Mouse (Mus musculus) midbrain, embryonic 12.5 days (tissue): ENCODE measurements around the gene Dnajc5g. TPM values are rescaled to one million over a fixed set of nuclear protein-coding genes. Genes with fewer than 3 reads are reported as not detected.

Experiments used
- polyA plus RNA-seq: library from polyadenylated mRNA; unstranded; fragments of >200 nt; fragmentation: Nextera tagmentation; extraction: Ambion mirVana; gene quantifications from 2 replicates; pipeline ENCODE4 v1.2.1, GENCODE M21; 2016

Dnajc5g gene
- polyA plus RNA-seq, 1 experiment from 2014 or later, result not detected

Other genes starting within 250 kb of the Dnajc5g start
- 58.4 and 65.5 TPM in 2 replicates for gene Tmem214, start 238.3 kb upstream of the Dnajc5g start, polyA plus RNA-seq
- gene Agbl5, start 217.6 kb upstream of the Dnajc5g start, polyA plus RNA-seq, result 30.6 and 32.1 TPM in 2 replicates
- gene Ost4, start 198.5 kb upstream of the Dnajc5g start, polyA plus RNA-seq, result 298 and 304 TPM in 2 replicates
- gene Emilin1, start 192.9 kb upstream of the Dnajc5g start, polyA plus RNA-seq, result 49.8 and 79.9 TPM in 2 replicates
- 5.6 TPM in 2 replicates for gene Khk, start 184.9 kb upstream of the Dnajc5g start, polyA plus RNA-seq
- gene Cgref1, start 160.7 kb upstream of the Dnajc5g start, polyA plus RNA-seq, result 7.8 and 9.0 TPM in 2 replicates
- 121 and 131 TPM in 2 replicates for gene Preb, start 145.9 kb upstream of the Dnajc5g start, polyA plus RNA-seq
- gene Tcf23, start 137.6 kb upstream of the Dnajc5g start, polyA plus RNA-seq, result not detected in 2 replicates
- gene Atraid, start 58.0 kb upstream of the Dnajc5g start, polyA plus RNA-seq, result 117 and 120 TPM in 2 replicates
- gene Slc5a6, start 57.4 kb upstream of the Dnajc5g start, polyA plus RNA-seq, result 11.7 and 12.9 TPM in 2 replicates
- 39.2 and 39.7 TPM in 2 replicates for gene Cad, start 51.5 kb upstream of the Dnajc5g start, polyA plus RNA-seq
- gene Slc30a3, start 2.0 kb downstream of the Dnajc5g start, polyA plus RNA-seq, result 10.7 and 11.2 TPM in 2 replicates
- gene Trim54, start 10.4 kb downstream of the Dnajc5g start, polyA plus RNA-seq, result not detected in 2 replicates
- gene Ucn, start 32.5 kb downstream of the Dnajc5g start, polyA plus RNA-seq, result not detected in 2 replicates
- 53.1 and 56.8 TPM in 2 replicates for gene Mpv17, start 48.0 kb downstream of the Dnajc5g start, polyA plus RNA-seq
- gene Gm29609, start 73.6 kb downstream of the Dnajc5g start, polyA plus RNA-seq, result 1.3 and 3.6 TPM in 2 replicates
- 97.3 and 97.6 TPM in 2 replicates for gene Gtf3c2, start 73.9 kb downstream of the Dnajc5g start, polyA plus RNA-seq
- gene Snx17, start 86.9 kb downstream of the Dnajc5g start, polyA plus RNA-seq, result 141 and 153 TPM in 2 replicates
- 65.6 and 68.0 TPM in 2 replicates for gene Eif2b4, start 87.1 kb downstream of the Dnajc5g start, polyA plus RNA-seq
- 22.0 and 25.2 TPM in 2 replicates for gene Zfp513, start 96.0 kb downstream of the Dnajc5g start, polyA plus RNA-seq
- 163 and 167 TPM in 2 replicates for gene Ppm1g, start 114.4 kb downstream of the Dnajc5g start, polyA plus RNA-seq
- 144 and 151 TPM in 2 replicates for gene Nrbp1, start 134.6 kb downstream of the Dnajc5g start, polyA plus RNA-seq
- 0.63 and 0.71 TPM in 2 replicates for gene Gm9970, start 134.9 kb downstream of the Dnajc5g start, polyA plus RNA-seq
- gene Krtcap3, start 145.4 kb downstream of the Dnajc5g start, polyA plus RNA-seq, result 3.3 and 4.7 TPM in 2 replicates
- gene Ift172, start 184.8 kb downstream of the Dnajc5g start, polyA plus RNA-seq, result 50.7 and 56.1 TPM in 2 replicates
- gene Fndc4, start 189.8 kb downstream of the Dnajc5g start, polyA plus RNA-seq, result 57.8 and 64.6 TPM in 2 replicates
- 0.20 and 0.48 TPM in 2 replicates for gene Gckr, start 191.2 kb downstream of the Dnajc5g start, polyA plus RNA-seq